Mouse (Mus musculus) left cerebral cortex, adult 18-20 months (tissue): ENCODE results near the gene Dgcr6. TPM values are rescaled to one million over a fixed set of nuclear protein-coding genes. Genes with fewer than 3 reads are reported as not detected.

Experiments used
- DNase-seq, 2 experiments: peaks; one replicate each; pipeline ENCODE4 v3.0.0; 2021 to 2022; ENCODE audit warnings: low spot score in 2 of 2, mixed read lengths in 1 of 2
- total RNA-seq, 2 experiments: library from RNA; stranded (reverse); gene quantifications; 2 replicates each; pipeline ENCODE4 v1.2.3; 2021

Dgcr6 gene
- total RNA-seq, 2 experiments from 2014 or later, result 90.4 to 92.7 TPM

- DNase-seq, result no peak
These were observed 16.2 kb downstream of the Dgcr6 start for GRCm38 (mm10) chr16:18068653-18069376.

- DNase-seq, result no peak
These were observed 18.1 kb downstream of the Dgcr6 start for GRCm38 (mm10) chr16:18070798-18071197.

- no peak for DNase-seq
These were observed 19.4 kb downstream of the Dgcr6 start for GRCm38 (mm10) chr16:18072089-18072488.

GRCm38 (mm10) chr16:18073259-18073962, 20.8 kb downstream of the Dgcr6 start:
- no peak for DNase-seq

- DNase-seq, result no peak
These were observed 22.0 kb downstream of the Dgcr6 start for GRCm38 (mm10) chr16:18074611-18075010.

DNA sequence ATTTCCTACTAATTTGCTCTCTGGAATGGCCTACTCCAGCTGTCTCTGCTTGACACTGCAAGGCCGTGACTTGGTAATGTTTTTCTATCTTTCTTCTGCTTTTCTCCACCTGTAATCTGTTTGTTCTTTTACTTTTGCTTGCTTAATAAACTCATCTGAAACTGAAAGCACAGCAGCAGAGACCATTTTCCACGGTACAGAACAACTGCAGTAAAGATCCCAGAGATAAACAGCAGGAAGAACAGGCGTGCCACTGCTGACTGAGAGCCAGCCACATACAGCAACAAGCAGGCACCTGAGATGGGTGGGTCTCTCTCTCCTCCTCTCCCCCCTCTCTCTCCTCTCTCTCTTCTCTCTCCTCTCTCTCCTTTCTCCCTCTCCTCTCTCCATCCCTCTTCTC, 22.5 kb downstream of the Dgcr6 start:
- DNase-seq, result no peak

DNA sequence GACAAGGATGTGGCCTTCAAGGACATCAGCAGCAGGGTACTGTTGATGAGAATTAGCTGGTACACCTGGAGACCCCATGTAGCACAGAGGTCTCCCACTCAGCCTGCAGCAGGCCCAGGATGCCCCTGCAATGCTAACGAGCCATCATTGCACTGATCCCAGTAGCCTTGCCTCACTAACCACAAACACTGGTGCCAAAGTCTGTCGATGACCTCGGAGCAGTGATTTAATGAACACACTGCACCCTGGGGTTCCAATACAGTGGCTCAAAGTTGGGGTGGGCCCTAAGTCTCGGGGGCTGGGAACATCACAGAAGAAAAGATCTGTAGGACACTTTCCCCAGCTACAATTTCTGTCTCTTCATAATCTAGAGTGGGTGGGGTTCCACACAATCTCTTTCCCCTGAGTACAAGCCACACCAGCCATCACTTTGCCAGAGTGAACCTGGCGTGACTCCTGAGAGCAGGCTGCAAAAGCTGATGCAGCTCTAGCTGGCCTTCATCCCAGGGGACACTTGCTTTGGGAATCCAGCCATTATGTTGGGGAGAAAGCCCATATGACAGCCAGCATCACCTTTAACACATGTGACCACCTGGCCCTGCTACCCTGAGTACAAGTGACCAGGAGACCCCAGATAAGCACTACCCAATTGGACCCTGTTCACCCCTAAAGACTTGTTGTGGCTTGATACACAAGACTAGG, 25.8 kb downstream of the Dgcr6 start:
- DNase-seq, result no peak

GRCm38 (mm10) chr16:18079300-18079699, 26.6 kb downstream of the Dgcr6 start:
- no peak for DNase-seq

- no peak for DNase-seq
These were observed 27.5 kb downstream of the Dgcr6 start for GRCm38 (mm10) chr16:18080171-18080570.

- no peak for DNase-seq
These were observed 28.6 kb downstream of the Dgcr6 start for GRCm38 (mm10) chr16:18081149-18081827.

DNA sequence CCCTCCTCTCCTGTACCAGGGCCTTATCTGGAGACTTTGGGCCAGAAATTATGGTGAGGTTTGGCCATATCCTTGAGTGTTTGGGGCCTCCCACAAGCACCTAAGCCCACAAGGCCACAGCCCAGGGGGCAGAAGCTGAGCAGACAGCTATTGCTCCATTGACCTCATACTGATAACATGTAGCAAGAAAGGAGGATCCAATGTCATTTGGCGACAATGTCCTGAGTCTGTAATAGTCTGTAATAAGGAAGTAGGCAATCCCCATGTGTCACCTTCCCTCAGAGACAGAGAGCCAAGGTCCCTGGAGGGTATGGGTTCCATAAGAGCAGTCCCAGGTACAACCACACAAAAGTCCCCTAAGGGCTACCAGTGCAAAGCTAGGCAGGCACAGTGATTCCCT, 29.6 kb downstream of the Dgcr6 start:
- DNase-seq, result no peak

- peak; percentile 30 to 36 for DNase-seq
These were observed 30.7 kb downstream of the Dgcr6 start for GRCm38 (mm10) chr16:18083231-18083951.

GRCm38 (mm10) chr16:18084262-18084661, 31.6 kb downstream of the Dgcr6 start:
- no peak for DNase-seq

GRCm38 (mm10) chr16:18087101-18087500, 34.4 kb downstream of the Dgcr6 start:
- no peak for DNase-seq

- no peak for DNase-seq
These were observed 43.7 kb downstream of the Dgcr6 start for GRCm38 (mm10) chr16:18096348-18096747.

- DNase-seq, result no peak
These were observed 50.2 kb downstream of the Dgcr6 start for GRCm38 (mm10) chr16:18102816-18103215.

GRCm38 (mm10) chr16:18103366-18103765, 50.7 kb downstream of the Dgcr6 start:
- DNase-seq, result no peak

GRCm38 (mm10) chr16:18103808-18104207, 51.1 kb downstream of the Dgcr6 start:
- DNase-seq, result no peak

DNA sequence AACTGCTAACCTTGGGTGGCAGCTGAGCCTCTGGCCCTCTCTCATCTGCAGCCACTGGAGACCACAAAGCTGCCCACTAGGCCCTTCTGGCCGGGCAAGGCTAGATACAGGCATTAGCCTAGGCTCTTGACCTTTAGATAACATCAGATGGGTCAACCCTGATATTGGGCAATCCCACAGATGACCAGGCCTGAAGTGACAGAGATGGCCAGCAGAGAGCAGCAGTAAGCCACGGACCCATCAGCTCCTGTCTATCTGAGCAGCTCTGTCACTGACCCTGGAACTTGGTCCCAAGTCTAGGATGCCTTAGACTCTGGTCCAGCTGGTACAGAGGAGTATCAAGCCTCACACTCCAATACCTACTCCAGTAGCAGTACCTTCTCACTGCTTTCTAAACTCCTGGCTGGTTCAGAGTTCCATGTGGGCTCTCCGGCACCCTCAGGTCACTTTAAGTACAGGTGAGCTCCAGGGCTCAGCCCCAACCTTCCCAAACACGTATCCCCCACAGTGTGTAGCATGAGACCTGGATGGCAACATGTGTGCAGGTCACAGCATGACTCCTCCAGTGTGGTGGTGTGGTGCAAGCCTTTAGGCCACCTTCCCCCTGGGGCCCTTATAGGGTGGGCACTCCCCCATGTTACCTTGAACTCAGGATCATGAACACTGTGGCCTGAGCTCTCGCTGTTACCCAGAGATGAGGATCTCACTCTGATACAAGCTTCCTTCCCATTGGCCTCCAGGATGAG, 55.7 kb downstream of the Dgcr6 start:
- DNase-seq, result peak; percentile 80 to 84

- no peak for DNase-seq
These were observed 58.4 kb downstream of the Dgcr6 start for GRCm38 (mm10) chr16:18111042-18111441.
